Mouse (Mus musculus) left cerebral cortex, adult 9 months (tissue): ENCODE measurements at regions not wholly inside any gene's neighbourhood (a gene's known extent, or its start where the extent isn't known, plus 50 kb on each side); places are given as distances from the start of the nearest gene placed in this dataset.

Source experiments
- DNase-seq, 2 experiments: peaks; one replicate each; pipeline ENCODE4 v3.0.0; 2022; ENCODE audit warnings: low spot score in 2 of 2

- peak in 1 of 2 experiments; percentile 28 for DNase-seq
These were observed 373.9 kb downstream of the Cog6 start for GRCm38 (mm10) chr3:52643100-52643551.

GRCm38 (mm10) chr3:52641226-52642181 is 373.4 kb downstream of the Foxo1 start:
- peak in 1 of 2 experiments; percentile 30 for DNase-seq

GRCm38 (mm10) chr3:52640250-52641147 is 372.4 kb downstream of the Foxo1 start:
- DNase-seq, result no peak

- no peak for DNase-seq
These were observed 370.7 kb downstream of the Foxo1 start for GRCm38 (mm10) chr3:52638816-52639215.

GRCm38 (mm10) chr3:52634353-52634752 is 366.2 kb downstream of the Foxo1 start:
- no peak for DNase-seq

- no peak for DNase-seq
These were observed 365.5 kb downstream of the Foxo1 start for GRCm38 (mm10) chr3:52633491-52634100.

GRCm38 (mm10) chr3:52632635-52633034 is 364.5 kb downstream of the Foxo1 start:
- DNase-seq, result no peak

- DNase-seq, result no peak
These were observed 362.1 kb downstream of the Foxo1 start for GRCm38 (mm10) chr3:52630209-52630608.

- DNase-seq, result no peak
These were observed 357.0 kb downstream of the Foxo1 start for GRCm38 (mm10) chr3:52625125-52625524.

- DNase-seq, result no peak
These were observed 354.4 kb downstream of the Foxo1 start for GRCm38 (mm10) chr3:52622530-52622929.

GRCm38 (mm10) chr3:52621936-52622335 is 353.8 kb downstream of the Foxo1 start:
- DNase-seq, result no peak

- no peak for DNase-seq
These were observed 350.7 kb downstream of the Foxo1 start for GRCm38 (mm10) chr3:52618925-52619224.

GRCm38 (mm10) chr3:52618212-52618924 is 350.2 kb downstream of the Foxo1 start:
- no peak for DNase-seq

GRCm38 (mm10) chr3:52617413-52618149 is 349.4 kb downstream of the Foxo1 start:
- no peak for DNase-seq

GRCm38 (mm10) chr3:52611881-52612280 is 343.7 kb downstream of the Foxo1 start:
- peak in 1 of 2 experiments; percentile 22 for DNase-seq

- no peak for DNase-seq
These were observed 342.3 kb downstream of the Foxo1 start for GRCm38 (mm10) chr3:52610466-52610865.

GRCm38 (mm10) chr3:52608086-52608426 is 339.9 kb downstream of the Foxo1 start:
- no peak for DNase-seq

GRCm38 (mm10) chr3:52607379-52608085 is 339.4 kb downstream of the Foxo1 start:
- no peak for DNase-seq

GRCm38 (mm10) chr3:52605261-52605771 is 337.2 kb downstream of the Foxo1 start:
- no peak for DNase-seq

- DNase-seq, result no peak
These were observed 335.1 kb downstream of the Foxo1 start for GRCm38 (mm10) chr3:52603244-52603704.
